Mouse (Mus musculus) gastrocnemius, adult 18-20 months (tissue): ENCODE data around the gene Mrps10. TPM values are rescaled to one million over a fixed set of nuclear protein-coding genes. Genes with fewer than 3 reads are reported as not detected.

ENCODE experiments used
- total RNA-seq, 2 experiments: library from RNA; stranded (reverse); gene quantifications; 2 replicates each; pipeline ENCODE4 v1.2.3; 2021

Mrps10 gene
- total RNA-seq, 2 experiments from 2014 or later = 32.9 to 34.1 TPM

Other genes starting within 250 kb of the Mrps10 start
- under 1 TPM; 0.36 to 0.41 TPM for gene Guca1b, start 16.5 kb downstream of the Mrps10 start, total RNA-seq
- not detected for gene Guca1a, start 31.7 kb downstream of the Mrps10 start, total RNA-seq
- gene AI661453, start 67.7 kb downstream of the Mrps10 start, total RNA-seq = under 1 TPM; 0.39 to 0.64 TPM
- gene 1700001C19Rik, start 68.5 kb downstream of the Mrps10 start, total RNA-seq = not detected
- gene Taf8, start 133.4 kb downstream of the Mrps10 start, total RNA-seq = 10 to 100 TPM in 1 of 2 experiments, 1 to 10 TPM in 1; 9.2 to 12.1 TPM
- gene Ccnd3, start 136.2 kb downstream of the Mrps10 start, total RNA-seq = 10 to 100 TPM; 18.5 to 20.1 TPM
- 10 to 100 TPM; 13.9 to 15.3 TPM for gene Bysl, start 242.6 kb downstream of the Mrps10 start, total RNA-seq
- 10 to 100 TPM; 14.7 to 15.4 TPM for gene Med20, start 242.7 kb downstream of the Mrps10 start, total RNA-seq
- 1 to 10 TPM; 1.6 to 2.6 TPM for gene Gm20517, start 242.7 kb downstream of the Mrps10 start, total RNA-seq